Mouse (Mus musculus) myocyte (in vitro differentiated cells): ENCODE data around the gene Cd180. TPM values are rescaled to one million over a fixed set of nuclear protein-coding genes. Genes with fewer than 3 reads are reported as not detected.
"Not testable (repeated sequence)": the region's sequence is repeated elsewhere in the genome, so short reads cannot be mapped to it uniquely, and the experiment has no call there.

ENCODE experiments used
- H3K27me3 ChIP-seq: one replicate; pipeline ENCODE4 v1.6.1; 2011; ENCODE audit not compliant: control insufficient read depth, insufficient read depth, insufficient read length
- H3K36me3 ChIP-seq: one replicate; pipeline ENCODE4 v1.6.1; 2011; ENCODE audit not compliant: control insufficient read depth, insufficient read depth
- H3K4me2 ChIP-seq: one replicate; pipeline ENCODE4 v1.6.1; 2011; ENCODE audit warnings: low read depth, control low read depth
- H3K4me3 ChIP-seq: one replicate; pipeline ENCODE4 v1.5.1; 2011; ENCODE audit warnings: mild to moderate bottlenecking, control low read depth, moderate library complexity
- H3K79me2 ChIP-seq: one replicate; pipeline ENCODE4 v1.6.1; 2011; ENCODE audit not compliant: control insufficient read depth, insufficient read depth
- H3ac ChIP-seq: one replicate; pipeline ENCODE4 v1.6.1; 2011; ENCODE audit not compliant: control insufficient read depth, insufficient read length
- CEBPB ChIP-seq: IDR thresholded peaks from 2 replicates; pipeline ENCODE4 v1.6.1; 2011; ENCODE audit warnings: mild to moderate bottlenecking, moderate library complexity; ENCODE audit not compliant: poor library complexity, insufficient read depth, severe bottlenecking
- E2F4 ChIP-seq: IDR thresholded peaks from one replicate; pipeline ENCODE4 v1.6.1; 2011; ENCODE audit warnings: mild to moderate bottlenecking, control low read depth, moderate library complexity; ENCODE audit not compliant: insufficient read depth
- MAX ChIP-seq: IDR thresholded peaks from one replicate; pipeline ENCODE4 v1.6.1; 2011; ENCODE audit warnings: low read depth, mild to moderate bottlenecking, control low read depth
- MYOD1 ChIP-seq, 3 experiments: IDR thresholded peaks; one replicate each; pipeline ENCODE4 v1.6.1; 2011; ENCODE audit warnings: control low read depth in 2 of 3, low read depth in 2 of 3, mild to moderate bottlenecking in 2 of 3, moderate library complexity in 1 of 3; ENCODE audit not compliant: insufficient read length in 2 of 3, control insufficient read depth in 1 of 3
- MYOG ChIP-seq, 3 experiments: IDR thresholded peaks; one replicate each; pipeline ENCODE4 v1.6.1; 2011; ENCODE audit warnings: control low read depth in 2 of 3, low read depth in 2 of 3, mild to moderate bottlenecking in 2 of 3; ENCODE audit not compliant: insufficient read length in 2 of 3, control insufficient read depth in 1 of 3, insufficient read depth in 1 of 3
- POLR2A ChIP-seq: IDR thresholded peaks from one replicate; pipeline ENCODE4 v1.6.1; 2011; ENCODE audit warnings: low read depth, mild to moderate bottlenecking, control low read depth, moderate library complexity; ENCODE audit not compliant: insufficient read length
- POLR2AphosphoS2 ChIP-seq: IDR thresholded peaks from one replicate; pipeline ENCODE4 v1.6.1; 2011; ENCODE audit warnings: low read depth, control low read depth; ENCODE audit not compliant: insufficient read length
- REST ChIP-seq: IDR thresholded peaks from one replicate; pipeline ENCODE4 v1.6.1; 2011; ENCODE audit warnings: mild to moderate bottlenecking, control low read depth, moderate library complexity; ENCODE audit not compliant: insufficient read depth, insufficient read length
- SRF ChIP-seq: IDR thresholded peaks from one replicate; pipeline ENCODE4 v1.6.1; 2011; ENCODE audit warnings: low read depth; ENCODE audit not compliant: control insufficient read depth, insufficient read length
- TCF12 ChIP-seq: IDR thresholded peaks from one replicate; pipeline ENCODE4 v1.6.1; 2011; ENCODE audit warnings: mild to moderate bottlenecking, control low read depth; ENCODE audit not compliant: poor library complexity, insufficient read depth, severe bottlenecking
- TCF3 ChIP-seq: IDR thresholded peaks from one replicate; pipeline ENCODE4 v1.6.1; 2011; ENCODE audit warnings: low read depth, control low read depth; ENCODE audit not compliant: insufficient read length
- USF1 ChIP-seq: IDR thresholded peaks from one replicate; pipeline ENCODE4 v1.6.1; 2011; ENCODE audit warnings: low read depth, mild to moderate bottlenecking, control low read depth, moderate library complexity
- polyA plus RNA-seq: library from polyadenylated mRNA; unstranded; fragments of >200 nt; fragmentation: generic; extraction: Trizol; gene quantifications from one replicate; pipeline ENCODE4 v1.2.1, GENCODE M21; 2012; ENCODE audit warnings: missing spikeins

The Cd180 gene
- polyA plus RNA-seq, 1 experiment, result 0.14 TPM

DNA sequence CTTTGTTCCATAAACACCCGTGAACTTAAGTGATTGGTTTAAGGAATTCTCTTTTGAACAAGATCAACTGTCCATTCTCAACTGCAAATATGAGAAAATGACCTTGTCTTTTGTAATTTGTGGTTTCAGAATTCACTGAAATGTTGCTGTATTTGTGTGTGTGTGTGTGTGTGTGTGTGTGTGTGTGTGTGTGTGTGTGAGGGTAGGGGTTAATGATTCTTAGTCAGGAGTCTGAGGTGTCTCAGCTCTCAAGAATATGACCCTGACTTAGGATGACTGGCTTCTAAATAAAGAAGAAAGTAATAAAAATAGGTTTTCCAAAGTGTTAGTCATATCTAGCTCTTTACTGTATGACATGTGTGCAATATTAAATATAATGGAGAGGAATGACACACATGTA lies 33.5 kb downstream of the Cd180 start:
- no peak overlapping the region for H3ac ChIP-seq
- no peak overlapping the region for H3K4me2 ChIP-seq
- no peaks in the 10 kb centered on the region for H3K27me3 ChIP-seq
- H3K4me3 ChIP-seq, result no peak overlapping the region
- no peaks in the 10 kb centered on the region for H3K36me3 ChIP-seq
- no peak for TF ChIP-seq POLR2A
- no peak for TF ChIP-seq REST
- no peak for TF ChIP-seq SRF
- TF ChIP-seq TCF3, result no peak
- TF ChIP-seq TCF12, result no peak
- no peak for TF ChIP-seq E2F4
- no peak for TF ChIP-seq MAX
- TF ChIP-seq CEBPB, result no peak
- TF ChIP-seq POLR2AphosphoS2, result no peak
- TF ChIP-seq MYOG (IDR thresholded peaks at IDR 0.05; ENCODE audit: control insufficient read depth in 1 of 3, insufficient read depth in 1 of 3, insufficient read length in 2 of 3, low read depth in 2 of 3), result no peak
- TF ChIP-seq MYOD1 (IDR thresholded peaks at IDR 0.05; ENCODE audit: control insufficient read depth in 1 of 3, insufficient read length in 2 of 3, low read depth in 2 of 3), result no peak
- TF ChIP-seq USF1, result no peak
- H3K79me2 ChIP-seq, result no peaks in the 10 kb centered on the region

DNA sequence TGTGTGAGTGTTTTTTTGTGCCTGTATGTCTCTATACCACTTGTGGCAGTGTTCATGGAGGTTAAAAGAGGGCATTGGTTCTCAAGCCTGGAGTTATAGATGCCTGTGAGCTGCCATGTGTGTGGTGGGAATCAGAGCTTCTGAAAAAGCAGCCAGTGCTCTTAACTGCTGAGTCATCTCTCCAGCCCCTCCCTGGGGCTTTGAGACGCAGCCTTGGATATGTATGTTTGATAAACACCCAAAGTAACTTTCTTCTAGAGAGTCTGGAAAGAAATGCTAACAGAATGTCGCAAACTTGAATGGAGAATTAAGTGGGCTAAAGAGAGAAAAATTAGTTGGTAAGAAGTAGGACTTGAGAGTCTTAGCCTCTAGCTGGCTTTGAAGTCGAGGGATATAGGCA lies 34.7 kb downstream of the Cd180 start:
- no peak overlapping the region for H3K4me3 ChIP-seq
- no peaks in the 10 kb centered on the region for H3K79me2 ChIP-seq
- no peaks in the 10 kb centered on the region for H3K27me3 ChIP-seq
- H3K4me2 ChIP-seq, result peak overlapping the region; percentile 26
- H3ac ChIP-seq, result no peak overlapping the region
- no peaks in the 10 kb centered on the region for H3K36me3 ChIP-seq
- TF ChIP-seq MYOG (IDR thresholded peaks at IDR 0.05; ENCODE audit: control insufficient read depth in 1 of 3, insufficient read depth in 1 of 3, insufficient read length in 2 of 3, low read depth in 2 of 3) (no peak), SRF (no peak), USF1 (no peak), CEBPB (no peak), E2F4 (no peak), POLR2AphosphoS2 (no peak), POLR2A (no peak), REST (no peak), TCF3 (no peak), MAX (no peak), MYOD1 (IDR thresholded peaks at IDR 0.05; ENCODE audit: control insufficient read depth in 1 of 3, insufficient read length in 2 of 3, low read depth in 2 of 3) (no peak), TCF12 (no peak)

DNA sequence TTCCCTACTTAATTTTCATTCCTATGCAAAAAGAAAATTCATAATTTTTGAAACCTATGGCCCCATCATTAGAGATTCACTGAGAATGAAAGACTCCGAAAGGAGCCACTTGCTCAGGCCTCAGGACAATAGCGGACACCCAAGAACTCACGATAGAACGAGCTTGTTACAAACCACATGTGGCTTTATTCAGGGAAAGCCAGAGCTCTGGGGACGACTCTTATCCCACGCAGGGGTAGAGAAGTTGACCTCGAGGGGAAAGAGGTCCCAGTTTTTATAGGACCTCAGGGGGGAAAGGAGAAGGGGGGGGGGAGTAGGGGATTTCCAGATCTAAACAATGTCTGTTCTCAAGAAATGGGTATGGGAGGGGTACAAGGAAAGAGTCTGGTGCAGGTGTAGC lies 35.6 kb downstream of the Cd180 start:
- H3ac ChIP-seq, H3K27me3 ChIP-seq, H3K79me2 ChIP-seq, H3K36me3 ChIP-seq, H3K4me3 ChIP-seq, H3K4me2 ChIP-seq: not testable (repeated sequence)

DNA sequence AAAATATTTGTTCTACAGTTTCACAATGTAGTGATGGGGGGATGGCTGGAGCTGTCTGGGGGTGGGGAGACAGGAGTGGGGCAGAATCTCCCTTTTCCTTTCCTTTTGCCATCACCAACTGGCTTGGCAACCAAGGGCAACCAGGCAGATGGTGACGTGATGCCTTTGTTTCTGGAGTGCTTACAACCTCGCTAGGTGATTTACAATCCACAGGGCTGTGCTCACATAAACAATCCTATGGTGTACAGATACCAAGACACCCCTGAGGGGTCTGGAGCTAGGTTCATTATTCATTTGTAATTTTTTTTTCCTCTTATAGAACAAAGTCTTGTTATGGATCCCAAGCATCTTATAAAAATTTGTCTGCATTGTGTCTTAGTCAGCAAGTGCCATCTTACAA lies 39.7 kb downstream of the Cd180 start:
- Histone ChIP-seq H3ac (no peak overlapping the region), H3K27me3 (no peaks in the 10 kb centered on the region), H3K36me3 (peaks cover 13% of the 10 kb centered on the region), H3K4me2 (no peak overlapping the region), H3K79me2 (no peaks in the 10 kb centered on the region), H3K4me3 (no peak overlapping the region)
- TF ChIP-seq TCF12, result no peak
- no peak for TF ChIP-seq MYOG (IDR thresholded peaks at IDR 0.05; ENCODE audit: control insufficient read depth in 1 of 3, insufficient read depth in 1 of 3, insufficient read length in 2 of 3, low read depth in 2 of 3)
- TF ChIP-seq E2F4, result no peak
- no peak for TF ChIP-seq MAX
- no peak for TF ChIP-seq TCF3
- no peak for TF ChIP-seq USF1
- TF ChIP-seq CEBPB, result no peak
- TF ChIP-seq MYOD1 (IDR thresholded peaks at IDR 0.05; ENCODE audit: control insufficient read depth in 1 of 3, insufficient read length in 2 of 3, low read depth in 2 of 3), result no peak

DNA sequence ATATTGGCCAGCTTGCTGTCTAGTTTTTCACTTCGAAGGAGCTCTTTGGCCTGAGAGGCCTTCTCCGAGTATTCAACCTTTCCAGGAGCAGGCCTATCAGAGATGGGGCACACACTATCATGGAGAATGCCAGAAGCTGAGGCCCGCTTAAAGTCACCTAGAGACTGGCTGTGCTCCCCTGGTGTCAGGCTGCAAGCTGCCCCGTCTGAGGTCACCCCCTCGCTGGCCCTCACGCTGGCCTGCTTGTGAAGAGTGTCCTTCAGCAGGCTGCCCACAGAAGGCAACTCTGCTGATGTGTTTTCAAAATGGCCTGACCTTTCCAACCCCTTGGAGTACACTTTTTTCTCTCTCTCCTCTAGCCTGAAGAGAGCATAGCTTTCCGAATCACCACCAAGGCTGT lies 44.5 kb downstream of the Cd180 start:
- H3K27me3 ChIP-seq, result no peaks in the 10 kb centered on the region
- H3ac ChIP-seq, result no peak overlapping the region

More for the DNA sequence above, 44.5 kb downstream of the Cd180 start:
- Histone ChIP-seq H3K4me2 (no peak overlapping the region), H3K4me3 (no peak overlapping the region), H3K36me3 (peaks cover 38% of the 10 kb centered on the region), H3K79me2 (no peaks in the 10 kb centered on the region)
- no peak for TF ChIP-seq POLR2AphosphoS2
- no peak for TF ChIP-seq MAX
- no peak for TF ChIP-seq REST
- no peak for TF ChIP-seq E2F4
- TF ChIP-seq MYOD1 (IDR thresholded peaks at IDR 0.05; ENCODE audit: control insufficient read depth in 1 of 3, insufficient read length in 2 of 3, low read depth in 2 of 3), result no peak
- no peak for TF ChIP-seq POLR2A
- no peak for TF ChIP-seq CEBPB
- TF ChIP-seq SRF, result no peak
- no peak for TF ChIP-seq USF1
- no peak for TF ChIP-seq MYOG (IDR thresholded peaks at IDR 0.05; ENCODE audit: control insufficient read depth in 1 of 3, insufficient read depth in 1 of 3, insufficient read length in 2 of 3, low read depth in 2 of 3)
- no peak for TF ChIP-seq TCF12
- no peak for TF ChIP-seq TCF3
